Mouse (Mus musculus) midbrain, postnatal 0 days (tissue): ENCODE data around the gene Limch1. TPM values are rescaled to one million over a fixed set of nuclear protein-coding genes. Genes with fewer than 3 reads are reported as not detected.

Source experiments
- ATAC-seq: fragments of 200-750 bp; cut with Nextera tagmentation; 2 replicates; pipeline ENCODE4 v1.8.0; 2017; ENCODE audit warnings: moderate number of reproducible peaks, mild to moderate bottlenecking, moderate TSS enrichment, moderate library complexity; ENCODE audit not compliant: low FRiP score
- DNase-seq: peaks from one replicate; pipeline ENCODE4 v3.0.0-alpha.2; 2015; ENCODE audit warnings: low spot score
- H3K27ac ChIP-seq: fragments of 300-500 bp; sonication (generic); 2 replicates; pipeline ENCODE4 v1.5.1; 2014; ENCODE audit warnings: low read depth, mild to moderate bottlenecking, low read length, mixed read lengths
- H3K27me3 ChIP-seq: fragments of 300-500 bp; sonication (generic); 2 replicates; pipeline ENCODE4 v1.6.1; 2014; ENCODE audit warnings: low read length, control low read depth, mixed read lengths; ENCODE audit not compliant: insufficient read depth
- H3K36me3 ChIP-seq: fragments of 300-500 bp; sonication (generic); 2 replicates; pipeline ENCODE4 v1.6.1; 2014; ENCODE audit warnings: low read length, control low read depth, mixed read lengths; ENCODE audit not compliant: insufficient read depth
- H3K4me1 ChIP-seq: fragments of 300-500 bp; sonication (generic); 2 replicates; pipeline ENCODE4 v1.6.1; 2014; ENCODE audit warnings: mild to moderate bottlenecking, control low read depth, antibody characterized with exemption, low read length, mixed read lengths; ENCODE audit not compliant: insufficient read depth
- H3K4me2 ChIP-seq: fragments of 300-500 bp; sonication (generic); 2 replicates; pipeline ENCODE4 v1.6.1; 2014; ENCODE audit warnings: low read depth, mild to moderate bottlenecking, low read length, mixed read lengths; ENCODE audit not compliant: poor library complexity, severe bottlenecking
- H3K4me3 ChIP-seq: fragments of 300-500 bp; sonication (generic); 2 replicates; pipeline ENCODE4 v1.5.1; 2014; ENCODE audit warnings: low read depth, mild to moderate bottlenecking, low read length, moderate library complexity
- H3K9ac ChIP-seq: fragments of 300-500 bp; sonication (generic); replicated peaks from 2 replicates; pipeline ENCODE4 v1.6.1; 2014; ENCODE audit warnings: mild to moderate bottlenecking, low read length, moderate library complexity, mixed read lengths; ENCODE audit not compliant: poor library complexity, severe bottlenecking
- H3K9me3 ChIP-seq: fragments of 300-500 bp; sonication (generic); 2 replicates; pipeline ENCODE4 v1.6.1; 2016; ENCODE audit warnings: low read length, control low read depth
- CTCF ChIP-seq: IDR thresholded peaks from 2 replicates; pipeline ENCODE4 v1.5.1; 2016; ENCODE audit warnings: antibody characterized with exemption, mild to moderate bottlenecking
- WGBS: fragments of 180-500 bp; shearing (Covaris S2); extraction: QIAGEN DNeasy Blood & Tissue Kit; methylation state at CpG from one replicate; pipeline ENCODE4 v1.1.7; 2014; 5-methylcytosine and 5-hydroxymethylcytosine counted together
- polyA plus RNA-seq: library from polyadenylated mRNA; unstranded; fragments of >200 nt; fragmentation: Nextera tagmentation; extraction: Ambion mirVana; gene quantifications from 2 replicates; pipeline ENCODE4 v1.2.1, GENCODE M21; 2015
- total RNA-seq: library from RNA; depleted of rRNA; stranded (reverse); fragments of >200 nt; gene quantifications from 2 replicates; pipeline ENCODE4 v1.2.3, GENCODE M21; 2014

Gene Limch1
- total and polyA plus RNA-seq, 2 experiments from 2014 or later = 46.6 to 119 TPM

DNA sequence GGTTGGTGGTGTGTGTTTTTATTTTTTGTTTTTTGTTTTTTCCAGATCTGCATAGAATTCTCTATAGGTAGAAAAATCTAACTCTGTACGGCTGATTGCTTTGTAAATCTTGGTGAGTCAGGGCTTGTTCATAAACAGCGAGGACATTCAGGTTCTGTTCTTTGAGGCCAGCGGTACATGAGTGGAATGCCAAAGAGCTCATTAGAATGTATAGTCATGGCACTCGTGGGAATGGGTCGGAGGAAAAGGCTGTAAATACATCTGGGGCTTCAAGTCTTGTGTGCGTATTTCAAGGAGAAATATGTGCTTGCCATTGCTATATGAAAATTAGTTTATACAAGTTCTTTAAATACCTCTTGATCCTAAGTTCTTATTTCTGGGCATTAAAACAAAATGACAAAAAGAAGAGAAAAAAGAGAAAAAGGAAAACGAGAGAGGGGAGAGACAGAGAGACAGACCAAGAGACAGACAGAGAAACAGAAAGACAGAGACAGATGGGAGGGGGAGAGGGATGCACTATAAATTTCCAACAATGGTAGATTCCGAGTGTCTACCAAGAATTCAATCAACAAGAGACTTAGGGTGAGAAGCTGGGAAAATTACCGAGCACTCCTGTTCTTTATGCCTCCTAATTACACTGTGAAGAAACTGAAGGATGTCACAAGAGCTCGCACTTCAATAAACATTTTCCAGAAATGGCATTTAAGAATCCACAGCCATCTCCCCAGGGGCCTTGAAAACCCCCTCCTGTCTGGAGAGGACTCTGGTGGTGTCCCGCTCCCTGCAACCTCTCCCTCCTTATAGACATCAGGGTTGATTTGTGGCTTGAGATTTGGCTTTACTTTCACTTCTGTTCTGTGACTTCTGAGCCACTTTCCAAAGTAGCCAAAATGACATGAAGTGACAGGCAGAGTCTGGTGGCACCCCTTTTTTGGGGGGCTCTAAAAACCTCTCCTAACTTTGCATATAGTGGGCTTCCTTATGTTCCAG, 173.0 kb downstream of the Limch1 start:
- TF ChIP-seq CTCF = no peak
- no peaks in the 10 kb centered on the region for H3K36me3 ChIP-seq
- H3K27ac ChIP-seq = peak overlapping the region; percentile 64
- no peak overlapping the region for H3K4me3 ChIP-seq
- no peaks in the 10 kb centered on the region for H3K9me3 ChIP-seq
- no peak overlapping the region for H3K9ac ChIP-seq
- no peaks in the 10 kb centered on the region for H3K27me3 ChIP-seq
- H3K4me2 ChIP-seq = no peak overlapping the region
- ATAC-seq (peak; percentile 68; the same call in 1 of the 2 replicates), DNase-seq (peak; percentile 84)
- 26% methylated on average over 11 of the region's 11 CpGs for WGBS
- 0 out of 2 replicates have a peak, but pooled peaks cover 6% of the 10 kb centered on the region for H3K4me1 ChIP-seq

DNA sequence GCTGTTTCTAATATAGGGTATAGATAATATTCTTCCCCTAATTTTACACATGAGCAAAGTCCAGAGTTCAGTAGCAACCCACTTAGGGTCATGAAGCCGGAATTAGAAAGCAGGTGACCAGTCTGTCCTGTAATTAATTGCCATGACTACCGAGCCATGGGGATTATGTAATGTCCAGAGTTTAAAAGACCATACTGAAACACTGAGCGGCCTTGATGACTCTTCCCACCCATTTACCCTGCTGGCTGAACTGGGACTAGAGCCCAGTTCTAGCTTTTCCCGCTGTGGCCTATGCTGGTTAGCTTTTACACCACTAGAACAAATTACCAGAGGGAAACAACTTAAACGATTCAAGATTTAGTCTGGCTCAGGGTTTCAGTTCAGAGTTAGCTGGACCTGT, 177.0 kb downstream of the Limch1 start:
- no peak overlapping the region for H3K9ac ChIP-seq
- ATAC-seq (no peak), DNase-seq (no peak)
- H3K27ac ChIP-seq = no peak overlapping the region
- WGBS = 77% methylated on average over 5 of the region's 5 CpGs
- H3K27me3 ChIP-seq = no peaks in the 10 kb centered on the region
- no peak for TF ChIP-seq CTCF
- 0 out of 2 replicates have a peak, but pooled peaks cover 4% of the 10 kb centered on the region for H3K4me1 ChIP-seq
- H3K4me3 ChIP-seq = no peak overlapping the region
- no peaks in the 10 kb centered on the region for H3K36me3 ChIP-seq
- H3K4me2 ChIP-seq = no peak overlapping the region
- no peaks in the 10 kb centered on the region for H3K9me3 ChIP-seq

DNA sequence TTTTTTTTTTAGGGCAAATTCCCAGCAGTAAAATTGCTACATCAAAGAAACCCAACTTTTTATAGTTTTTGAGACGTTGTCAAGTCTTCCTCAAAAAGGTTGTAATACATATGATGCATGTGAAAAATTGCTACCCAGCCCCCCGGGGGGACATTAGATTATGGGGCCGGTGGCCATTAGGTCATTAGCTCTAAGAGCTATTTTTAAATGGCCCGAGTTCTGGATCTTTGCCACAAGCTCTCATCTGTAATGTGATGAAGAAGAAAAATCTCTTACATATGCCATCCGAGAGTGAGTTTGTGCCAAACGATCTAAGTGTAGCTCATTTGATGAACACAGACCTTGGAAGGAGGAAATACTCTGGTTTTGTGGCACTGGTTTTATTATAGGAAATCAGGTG, 183.7 kb downstream of the Limch1 start:
- Histone ChIP-seq H3K9ac (no peak overlapping the region), H3K27ac (no peak overlapping the region), H3K4me1 (no peaks in the 10 kb centered on the region), H3K9me3 (no peaks in the 10 kb centered on the region), H3K4me2 (no peak overlapping the region), H3K4me3 (no peak overlapping the region), H3K27me3 (no peaks in the 10 kb centered on the region), H3K36me3 (no peaks in the 10 kb centered on the region)
- ATAC-seq = no peak
- TF ChIP-seq CTCF = no peak
- DNase-seq = peak; percentile 15
- 81% methylated on average over 6 of the region's 6 CpGs for WGBS

DNA sequence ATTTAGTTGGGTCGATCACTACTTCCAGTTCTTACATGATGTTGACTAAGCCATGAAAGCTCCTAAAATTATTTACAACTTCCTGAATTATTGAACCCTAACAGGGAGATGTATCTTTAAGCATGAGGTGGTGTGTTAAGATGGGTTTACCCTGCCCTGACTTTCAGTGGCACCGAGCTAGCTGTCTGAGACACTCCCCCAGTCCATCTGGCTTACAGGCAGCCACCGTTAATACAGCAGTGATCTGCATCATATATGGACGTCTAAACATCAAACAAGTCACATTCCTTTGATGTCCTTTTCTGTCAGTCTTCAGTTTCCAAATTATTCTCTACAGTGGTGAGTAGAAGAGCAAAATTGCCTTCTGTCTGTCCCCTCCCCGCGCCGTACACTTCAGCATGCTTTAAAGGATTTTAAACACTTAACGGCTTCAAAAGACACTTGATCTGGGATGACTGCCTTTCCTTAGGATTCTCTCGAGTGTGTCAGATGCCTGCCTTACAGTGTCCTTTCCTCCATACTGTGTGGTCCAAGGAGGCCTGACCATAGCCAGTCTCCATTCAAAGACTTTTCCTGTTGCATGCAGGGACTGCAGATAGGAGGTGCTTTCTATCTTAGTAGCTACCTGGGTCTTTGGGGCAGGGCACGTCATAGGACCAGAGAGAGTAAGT, 187.6 kb downstream of the Limch1 start:
- no peaks in the 10 kb centered on the region for H3K27me3 ChIP-seq
- H3K4me3 ChIP-seq = no peak overlapping the region
- H3K27ac ChIP-seq = 0 out of 2 replicates have a peak overlapping the region, but pooled peaks have one; percentile 12
- H3K9me3 ChIP-seq = no peaks in the 10 kb centered on the region
- WGBS = 42% methylated on average over 10 of the region's 10 CpGs
- TF ChIP-seq CTCF = no peak
- H3K4me1 ChIP-seq = no peaks in the 10 kb centered on the region
- no peak; the same call in 1 of the 2 replicates for ATAC-seq
- H3K4me2 ChIP-seq = no peak overlapping the region
- DNase-seq = no peak
- no peaks in the 10 kb centered on the region for H3K36me3 ChIP-seq
- H3K9ac ChIP-seq = no peak overlapping the region

DNA sequence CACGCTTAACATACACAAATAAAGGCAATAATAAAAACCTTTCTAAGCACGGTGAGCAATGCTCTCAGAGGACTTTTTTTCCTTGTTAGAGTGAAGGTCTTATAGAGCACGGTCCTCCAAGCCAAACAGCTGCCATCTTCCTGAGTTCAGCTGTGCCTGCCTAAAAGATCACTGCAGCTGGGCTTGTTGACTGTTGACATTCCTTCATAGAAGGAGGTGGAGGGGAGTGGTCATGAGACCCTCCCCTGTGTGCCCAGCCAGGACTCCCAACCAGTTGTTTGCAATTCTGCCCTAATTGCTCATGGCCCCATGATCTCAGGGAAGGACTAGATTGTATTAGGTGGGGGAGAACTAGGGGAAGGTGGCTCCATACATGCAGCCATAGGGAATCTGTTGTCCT, 189.0 kb downstream of the Limch1 start:
- ATAC-seq = no peak
- no peak overlapping the region for H3K27ac ChIP-seq
- no peak overlapping the region for H3K9ac ChIP-seq
- no peak for TF ChIP-seq CTCF
- no peaks in the 10 kb centered on the region for H3K9me3 ChIP-seq
- no peak for DNase-seq
- no peaks in the 10 kb centered on the region for H3K27me3 ChIP-seq
- H3K4me3 ChIP-seq = no peak overlapping the region
- no peaks in the 10 kb centered on the region for H3K36me3 ChIP-seq
- H3K4me1 ChIP-seq = no peaks in the 10 kb centered on the region
- no peak overlapping the region for H3K4me2 ChIP-seq
- WGBS = 91% methylated on average over 3 of the region's 3 CpGs

DNA sequence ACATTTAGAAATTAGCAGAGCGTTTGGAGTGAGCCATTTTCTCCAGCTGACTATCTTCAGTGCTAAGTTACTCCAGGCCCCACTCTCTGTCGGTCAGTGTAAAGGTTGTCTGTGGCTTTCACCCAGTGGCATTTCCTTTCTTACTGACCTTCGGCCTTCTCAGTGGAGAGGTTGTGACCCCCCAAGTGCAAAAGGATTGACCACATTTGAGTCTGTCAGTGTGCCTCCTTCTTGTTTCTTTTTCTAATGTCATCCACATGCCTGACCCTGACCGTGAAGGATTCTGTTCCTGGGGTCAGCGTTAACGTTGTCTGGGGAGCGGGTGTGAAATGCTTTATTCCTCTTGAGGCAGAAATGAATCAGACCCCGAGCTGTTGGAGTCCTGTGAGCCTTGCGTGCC, 191.7 kb downstream of the Limch1 start:
- no peak overlapping the region for H3K9ac ChIP-seq
- H3K4me3 ChIP-seq = no peak overlapping the region
- 54% methylated on average over 9 of the region's 9 CpGs for WGBS
- H3K27ac ChIP-seq = no peak overlapping the region
- no peaks in the 10 kb centered on the region for H3K27me3 ChIP-seq
- H3K9me3 ChIP-seq = no peaks in the 10 kb centered on the region
- no peak overlapping the region for H3K4me2 ChIP-seq
- no peaks in the 10 kb centered on the region for H3K36me3 ChIP-seq
- H3K4me1 ChIP-seq = no peaks in the 10 kb centered on the region
- DNase-seq = no peak
- no peak for TF ChIP-seq CTCF
- ATAC-seq = no peak
